Mouse (Mus musculus): ENCODE measurements around the gene Hivep1. TPM values are rescaled to one million over a fixed set of nuclear protein-coding genes. Genes with fewer than 3 reads are reported as not detected.

Hivep1 gene
- total RNA-seq, 2 experiments from 2014 or later, result 23.4 to 27.7 TPM

- no peak for DNase-seq (ENCODE audit: low spot score in 2 of 2)
Measured at GRCm38 (mm10) chr13:42073285-42073684, 21.5 kb downstream of the Hivep1 start.

GRCm38 (mm10) chr13:42075546-42075945 lies 23.7 kb downstream of the Hivep1 start:
- DNase-seq (ENCODE audit: low spot score in 2 of 2), result no peak

- no peak for DNase-seq (ENCODE audit: low spot score in 2 of 2)
Measured at GRCm38 (mm10) chr13:42076751-42077302, 25.0 kb downstream of the Hivep1 start.

GRCm38 (mm10) chr13:42077629-42078028 lies 25.8 kb downstream of the Hivep1 start:
- no peak for DNase-seq (ENCODE audit: low spot score in 2 of 2)

- no peak for DNase-seq (ENCODE audit: low spot score in 2 of 2)
Measured at GRCm38 (mm10) chr13:42080131-42080916, 28.5 kb downstream of the Hivep1 start.

GRCm38 (mm10) chr13:42088339-42088738 lies 36.5 kb downstream of the Hivep1 start:
- no peak for DNase-seq (ENCODE audit: low spot score in 2 of 2)

GRCm38 (mm10) chr13:42089025-42089424 lies 37.2 kb downstream of the Hivep1 start:
- DNase-seq (ENCODE audit: low spot score in 2 of 2), result no peak

- no peak for DNase-seq (ENCODE audit: low spot score in 2 of 2)
Measured at GRCm38 (mm10) chr13:42090751-42091150, 38.9 kb downstream of the Hivep1 start.

- DNase-seq (ENCODE audit: low spot score in 2 of 2), result no peak
Measured at GRCm38 (mm10) chr13:42092392-42093139, 40.7 kb downstream of the Hivep1 start.

GRCm38 (mm10) chr13:42093268-42094042 lies 41.6 kb downstream of the Hivep1 start:
- no peak for DNase-seq (ENCODE audit: low spot score in 2 of 2)

- DNase-seq (ENCODE audit: low spot score in 2 of 2), result no peak
Measured at GRCm38 (mm10) chr13:42095826-42096515, 44.1 kb downstream of the Hivep1 start.

- DNase-seq (ENCODE audit: low spot score in 2 of 2), result no peak
Measured at GRCm38 (mm10) chr13:42097109-42097508, 45.3 kb downstream of the Hivep1 start.

- DNase-seq (ENCODE audit: low spot score in 2 of 2), result no peak
Measured at GRCm38 (mm10) chr13:42098522-42098921, 46.7 kb downstream of the Hivep1 start.

GRCm38 (mm10) chr13:42099523-42099922 lies 47.7 kb downstream of the Hivep1 start:
- DNase-seq (ENCODE audit: low spot score in 2 of 2), result no peak

GRCm38 (mm10) chr13:42101440-42102190 lies 49.8 kb downstream of the Hivep1 start:
- no peak for DNase-seq (ENCODE audit: low spot score in 2 of 2)

- DNase-seq (ENCODE audit: low spot score in 2 of 2), result peak; percentile 66 to 70
Measured at GRCm38 (mm10) chr13:42102980-42103379, 51.2 kb downstream of the Hivep1 start.

GRCm38 (mm10) chr13:42103486-42104166 lies 51.8 kb downstream of the Hivep1 start:
- DNase-seq (ENCODE audit: low spot score in 2 of 2), result no peak

- no peak for DNase-seq (ENCODE audit: low spot score in 2 of 2)
Measured at GRCm38 (mm10) chr13:42104371-42104770, 52.5 kb downstream of the Hivep1 start.

GRCm38 (mm10) chr13:42108483-42109215 lies 56.8 kb downstream of the Hivep1 start:
- no peak for DNase-seq (ENCODE audit: low spot score in 2 of 2)
